Mouse (Mus musculus) ES-E14 (cell line): ENCODE measurements around the gene Cfap44. TPM values are rescaled to one million over a fixed set of nuclear protein-coding genes. Genes with fewer than 3 reads are reported as not detected.
A peak's percentile ranks its signal among the peaks of the same experiment; 100 is the strongest.

Experiments used
- DNase-seq: peaks from one replicate; pipeline ENCODE4 v3.0.0-alpha.2; 2013; ENCODE audit warnings: low read depth, low spot score
- H3K27ac ChIP-seq: 2 replicates; pipeline ENCODE4 v1.5.1; 2012; ENCODE audit warnings: low read depth, mild to moderate bottlenecking, low read length, moderate library complexity, mixed read lengths; ENCODE audit not compliant: poor library complexity, insufficient read depth, severe bottlenecking
- H3K36me3 ChIP-seq: 2 replicates; pipeline ENCODE4 v1.6.1; 2012; ENCODE audit warnings: mild to moderate bottlenecking, low read length, moderate library complexity, mixed read lengths; ENCODE audit not compliant: control insufficient read depth, poor library complexity, insufficient read depth, severe bottlenecking
- H3K4me1 ChIP-seq, 2 experiments: fragments of 150-350 bp in 1 of 2; sonication (generic) in 1 of 2; 2 replicates each; pipeline ENCODE4 v1.6.1; 2012; ENCODE audit warnings: low read length in 2 of 2, mild to moderate bottlenecking in 1 of 2, mixed read lengths in 1 of 2; ENCODE audit not compliant: control insufficient read depth in 2 of 2, insufficient read depth in 2 of 2, poor library complexity in 1 of 2
- H3K4me3 ChIP-seq, 2 experiments: fragments of 150-350 bp in 1 of 2; sonication (generic) in 1 of 2; 2 replicates each; pipeline ENCODE4 v1.5.1; 2012; ENCODE audit warnings: low read length in 2 of 2, low read depth in 1 of 2, mild to moderate bottlenecking in 1 of 2, mixed read lengths in 1 of 2; ENCODE audit not compliant: insufficient read depth in 1 of 2, poor library complexity in 1 of 2, severe bottlenecking in 1 of 2
- H3K9ac ChIP-seq: 2 replicates; pipeline ENCODE4 v1.6.1; 2012; ENCODE audit warnings: low read depth, mild to moderate bottlenecking, low read length, mixed read lengths; ENCODE audit not compliant: poor library complexity, insufficient read depth, severe bottlenecking
- H3K9me3 ChIP-seq: fragments of 150-350 bp; sonication (generic); 2 replicates; pipeline ENCODE4 v1.6.1; 2012; ENCODE audit warnings: low read depth, mild to moderate bottlenecking, low read length; ENCODE audit not compliant: control insufficient read depth, insufficient read depth
- CHD2 ChIP-seq: IDR thresholded peaks from 2 replicates; pipeline ENCODE4 v1.6.1; 2014; ENCODE audit warnings: mild to moderate bottlenecking, low read depth, low read length, inconsistent platforms
- HCFC1 ChIP-seq: IDR thresholded peaks from 2 replicates; pipeline ENCODE4 v1.6.1; 2012; ENCODE audit warnings: low read length, inconsistent platforms, borderline replicate concordance; ENCODE audit not compliant: insufficient read depth
- MAFK ChIP-seq: IDR thresholded peaks from 2 replicates; pipeline ENCODE4 v1.6.1; 2014; ENCODE audit warnings: mild to moderate bottlenecking, low read depth, low read length, inconsistent platforms; ENCODE audit not compliant: insufficient read depth
- ZC3H11A ChIP-seq: IDR thresholded peaks from 2 replicates; pipeline ENCODE4 v1.6.1; 2012; ENCODE audit warnings: low read depth, mild to moderate bottlenecking, inconsistent platforms, low read length, borderline replicate concordance
- ZNF384 ChIP-seq: IDR thresholded peaks from 2 replicates; pipeline ENCODE4 v1.6.1; 2012; ENCODE audit warnings: low read depth, low read length, inconsistent platforms
- in situ Hi-C, 2 experiments: fragments of 600-800 bp; cut with MboI; formaldehyde crosslinking; loops; one replicate each; pipeline ENCODE4 v1.15.1; 2025; ENCODE audit warnings: low sequenced_read_pairs in 2 of 2, inconsistent platforms in 1 of 2; ENCODE audit not compliant: unreplicated experiment in 2 of 2
- total RNA-seq: library from RNA; depleted of rRNA; stranded (reverse); fragments of 300-350 nt; gene quantifications from 2 replicates; pipeline ENCODE4 v1.2.3, GENCODE M21; 2012

Gene Cfap44
- total RNA-seq, 1 experiment, result 0.22 TPM

DNA sequence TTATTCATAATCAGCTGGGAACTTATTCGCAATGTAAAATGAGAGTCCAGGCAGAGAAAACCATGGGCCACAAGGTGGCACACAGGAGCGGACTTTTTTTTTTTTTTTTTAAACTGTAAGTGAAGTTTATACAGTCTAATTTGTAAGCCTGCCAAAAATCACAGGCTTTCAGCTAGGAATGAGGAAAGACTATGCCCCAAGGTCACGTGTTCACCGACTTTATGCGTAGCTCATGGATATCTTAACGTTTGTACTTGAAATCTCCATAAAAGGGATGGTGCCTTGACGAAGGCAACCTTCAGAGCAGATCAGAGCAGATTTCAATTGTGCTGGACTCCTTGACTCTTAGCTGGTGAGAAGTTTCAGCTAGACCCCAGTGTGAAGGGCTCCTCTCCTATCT lies 86.0 kb downstream of the Cfap44 start:
- in situ Hi-C loops, result loop anchor here (10.0 kb wide), 1 partner anchor 214 kb away; no protein-coding TSS in a partner anchor
- peak; percentile 88 for TF ChIP-seq ZNF384
- TF ChIP-seq ZC3H11A, result peak; percentile 13; the same call in 1 of the 2 replicates
- TF ChIP-seq HCFC1, result no peak
- no peak for TF ChIP-seq CHD2
- TF ChIP-seq MAFK, result no peak
- H3K9ac ChIP-seq, result no peak overlapping the region
- H3K9me3 ChIP-seq, result no peaks in the 10 kb centered on the region
- no peaks in the 10 kb centered on the region for H3K36me3 ChIP-seq
- no peak for DNase-seq
- no peak overlapping the region for H3K4me3 ChIP-seq
- no peaks in the 10 kb centered on the region for H3K4me1 ChIP-seq
- H3K27ac ChIP-seq, result no peak overlapping the region

DNA sequence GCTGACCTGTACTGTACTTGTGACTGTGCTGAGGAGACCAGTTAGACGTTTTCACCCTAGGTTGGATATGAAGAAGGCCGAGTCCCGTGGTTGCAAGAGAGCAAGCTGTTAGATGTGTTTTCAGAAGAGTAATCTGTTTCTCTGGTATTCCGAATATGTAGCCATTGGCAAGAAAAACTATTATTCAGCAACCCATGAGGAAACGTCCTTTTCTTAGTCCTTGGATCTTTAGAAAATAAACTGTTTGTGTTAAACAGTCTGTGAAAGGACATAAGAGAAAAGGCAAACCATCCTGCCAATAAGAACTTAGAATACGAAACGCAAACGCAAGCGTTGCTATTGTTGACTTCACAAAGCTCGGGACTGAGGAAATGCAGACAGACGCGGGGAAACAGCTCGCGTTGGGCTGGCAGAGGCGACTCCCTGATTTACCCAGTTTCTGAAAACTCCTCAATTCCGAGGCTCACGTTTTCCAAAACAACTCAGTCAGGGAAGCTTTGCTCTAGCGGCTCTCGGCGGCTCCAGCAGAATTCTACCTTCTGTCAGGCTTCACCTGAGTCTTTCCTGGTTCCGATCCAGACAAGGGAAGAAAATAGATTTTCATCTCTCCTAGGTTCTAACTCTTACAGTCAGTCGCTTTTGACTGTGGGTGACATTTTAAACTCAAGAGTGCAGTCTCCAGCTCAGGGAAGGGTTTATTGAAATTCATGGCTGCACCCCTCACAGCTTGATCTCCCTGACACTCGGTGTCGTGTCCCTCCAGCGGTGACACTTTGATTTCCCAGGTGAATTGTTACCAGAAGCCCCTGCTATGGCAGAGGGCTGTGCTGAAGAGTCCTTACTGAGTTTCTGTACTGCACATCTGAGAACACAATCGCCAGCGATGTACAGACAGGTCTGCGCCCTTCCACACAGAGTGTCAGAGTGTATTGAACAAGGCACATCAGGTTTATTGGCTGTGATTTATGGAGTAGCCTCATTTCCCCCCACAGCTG lies 87.3 kb downstream of the Cfap44 start:
- in situ Hi-C loops, result loop anchor here (10.0 kb wide), 1 partner anchor 213 kb away; no protein-coding TSS in a partner anchor
- Histone ChIP-seq H3K4me3 (no peak overlapping the region), H3K36me3 (no peaks in the 10 kb centered on the region), H3K27ac (no peak overlapping the region), H3K4me1 (no peaks in the 10 kb centered on the region), H3K9ac (no peak overlapping the region), H3K9me3 (no peaks in the 10 kb centered on the region)
- TF ChIP-seq CHD2 (no peak), HCFC1 (no peak), ZC3H11A (no peak), MAFK (no peak), ZNF384 (no peak)
- DNase-seq, result no peak

GRCm38 (mm10) chr16:44484079-44484478 lies 89.5 kb downstream of the Cfap44 start:
- H3K36me3 ChIP-seq, result no peaks in the 10 kb centered on the region; the same call in 1 of the 2 replicates
- DNase-seq, result peak; percentile 54
- H3K27ac ChIP-seq, result no peak overlapping the region
- in situ Hi-C loops, result loop anchor here (10.0 kb wide), 1 partner anchor 211 kb away; no protein-coding TSS in a partner anchor
- no peaks in the 10 kb centered on the region for H3K9me3 ChIP-seq
- peaks cover 0 to 2% of the 10 kb centered on the region in 2 experiments; a peak in 1 of 4 replicates for H3K4me1 ChIP-seq
- no peak overlapping the region for H3K4me3 ChIP-seq
- TF ChIP-seq CHD2, result no peak
- 0 out of 2 replicates have a peak, but pooled peaks have one; percentile 12 for TF ChIP-seq MAFK
- peak; percentile 98 for TF ChIP-seq ZC3H11A
- TF ChIP-seq HCFC1, result no peak
- no peak for TF ChIP-seq ZNF384
- H3K9ac ChIP-seq, result no peak overlapping the region

GRCm38 (mm10) chr16:44484831-44485230 lies 90.2 kb downstream of the Cfap44 start:
- no peak for DNase-seq
- Histone ChIP-seq H3K4me1 (peaks cover 0 to 2% of the 10 kb centered on the region in 2 experiments; a peak in 1 of 4 replicates), H3K9ac (no peak overlapping the region), H3K4me3 (no peak overlapping the region), H3K27ac (no peak overlapping the region), H3K9me3 (no peaks in the 10 kb centered on the region), H3K36me3 (no peaks in the 10 kb centered on the region; the same call in 1 of the 2 replicates)
- in situ Hi-C loops, result loop anchor here (10.0 kb wide), 1 partner anchor 210 kb away; no protein-coding TSS in a partner anchor
- TF ChIP-seq ZC3H11A (no peak), HCFC1 (no peak), CHD2 (no peak), MAFK (0 out of 2 replicates have a peak, but pooled peaks have one; percentile 8), ZNF384 (no peak)
